Mouse (Mus musculus) cortical plate, adult 2 months (tissue): ENCODE measurements around the gene Cbx3. TPM values are rescaled to one million over a fixed set of nuclear protein-coding genes. Genes with fewer than 3 reads are reported as not detected.

ENCODE experiments used
- H3K27ac ChIP-seq: fragments of 200-500 bp; 2 replicates; pipeline ENCODE4 v1.5.1; 2012; ENCODE audit warnings: low read length, control low read depth, inconsistent platforms; ENCODE audit not compliant: insufficient read depth
- H3K4me1 ChIP-seq: fragments of 200-500 bp; 2 replicates; pipeline ENCODE4 v1.6.1; 2011; ENCODE audit warnings: low read length; ENCODE audit not compliant: control insufficient read depth, insufficient read depth
- H3K4me3 ChIP-seq: fragments of 200-500 bp; 2 replicates; pipeline ENCODE4 v1.5.1; 2011; ENCODE audit warnings: mild to moderate bottlenecking, low read length, control low read depth; ENCODE audit not compliant: insufficient read depth
- CTCF ChIP-seq: fragments of 200-500 bp; IDR thresholded peaks from 2 replicates; pipeline ENCODE4 v1.5.1; 2011; ENCODE audit warnings: mild to moderate bottlenecking, control low read depth, low read length; ENCODE audit not compliant: insufficient read depth; ENCODE audit errors: extremely low read depth
- POLR2A ChIP-seq: fragments of 200-500 bp; IDR thresholded peaks from 2 replicates; pipeline ENCODE4 v1.6.1; 2011; ENCODE audit warnings: mild to moderate bottlenecking, low read length, control low read depth; ENCODE audit not compliant: insufficient read depth; ENCODE audit errors: extremely low read depth
- polyA plus RNA-seq: library from polyadenylated mRNA; depleted of rRNA; stranded (reverse); fragments of >200 nt; gene quantifications from 2 replicates; pipeline ENCODE4 v1.2.3, GENCODE M21; 2012; rRNA removed

Gene Cbx3
- polyA plus RNA-seq, 1 experiment = 81.3 TPM

- TF ChIP-seq CTCF (no peak), POLR2A (no peak)
Measured at GRCm38 (mm10) chr6:51513745-51514144, 43.6 kb downstream of the Cbx3 start.

GRCm38 (mm10) chr6:51514860-51515259 is 44.7 kb downstream of the Cbx3 start:
- Histone ChIP-seq H3K4me1 (no peaks in the 10 kb centered on the region), H3K27ac (no peak overlapping the region), H3K4me3 (no peak overlapping the region)
- TF ChIP-seq CTCF (no peak), POLR2A (no peak)

More at GRCm38 (mm10) chr6:51513745-51514144, 43.6 kb downstream of the Cbx3 start:
- Histone ChIP-seq H3K27ac (no peak overlapping the region), H3K4me1 (no peaks in the 10 kb centered on the region), H3K4me3 (no peak overlapping the region)

- peaks cover 5% of the 10 kb centered on the region; the same call in 1 of the 2 replicates for H3K4me1 ChIP-seq
- peak overlapping the region; percentile 73; the same call in 1 of the 2 replicates for H3K4me3 ChIP-seq
- H3K27ac ChIP-seq = no peak overlapping the region
- no peak for TF ChIP-seq POLR2A
- no peak for TF ChIP-seq CTCF
Measured at GRCm38 (mm10) chr6:51523310-51523709, 53.1 kb downstream of the Cbx3 start.

GRCm38 (mm10) chr6:51523807-51524320 is 53.7 kb downstream of the Cbx3 start, which contains the start of gene Snx10:
TSS of gene Snx10 (plus strand) at chr6:51523901.
- H3K4me3 ChIP-seq = peak within 1 kb of the TSS; percentile 73
- no peak for TF ChIP-seq CTCF
- TF ChIP-seq POLR2A = peak; percentile 11; the same call in 1 of the 2 replicates
- H3K4me1 ChIP-seq = peaks cover 6% of the 10 kb centered on the region; the same call in 1 of the 2 replicates
- peak within 1 kb of the TSS; percentile 48; the same call in 1 of the 2 replicates for H3K27ac ChIP-seq

GRCm38 (mm10) chr6:51524321-51524931 is 54.3 kb downstream of the Cbx3 start:
- peaks cover 6% of the 10 kb centered on the region; the same call in 1 of the 2 replicates for H3K4me1 ChIP-seq
- H3K27ac ChIP-seq = 0 out of 2 replicates have a peak overlapping the region, but pooled peaks have one; percentile 48
- no peak for TF ChIP-seq CTCF
- TF ChIP-seq POLR2A = no peak
- peak overlapping the region; percentile 73 for H3K4me3 ChIP-seq

GRCm38 (mm10) chr6:51525001-51525400 is 54.8 kb downstream of the Cbx3 start:
- peaks cover 6% of the 10 kb centered on the region; the same call in 1 of the 2 replicates for H3K4me1 ChIP-seq
- peak overlapping the region; percentile 73 for H3K4me3 ChIP-seq
- no peak overlapping the region for H3K27ac ChIP-seq
- TF ChIP-seq POLR2A (no peak), CTCF (no peak)

GRCm38 (mm10) chr6:51529457-51529856 is 59.3 kb downstream of the Cbx3 start:
- Histone ChIP-seq H3K4me1 (peaks cover 6% of the 10 kb centered on the region; the same call in 1 of the 2 replicates), H3K27ac (no peak overlapping the region), H3K4me3 (no peak overlapping the region)
- TF ChIP-seq CTCF = no peak
- TF ChIP-seq POLR2A = no peak

Other genes starting within 250 kb of the Cbx3 start
- gene Nfe2l3, start 37.7 kb upstream of the Cbx3 start, polyA plus RNA-seq = 3.3 and 3.8 TPM in 2 replicates
- 529 and 566 TPM in 2 replicates for gene Hnrnpa2b1, start 466 bp upstream of the Cbx3 start, polyA plus RNA-seq
- gene Snx10, start 53.5 kb downstream of the Cbx3 start, polyA plus RNA-seq = 64.9 and 67.4 TPM in 2 replicates